Mouse (Mus musculus): ENCODE results near the gene Robo4. TPM values are rescaled to one million over a fixed set of nuclear protein-coding genes. Genes with fewer than 3 reads are reported as not detected.

Robo4 gene
- not detected in 2 replicates for polyA plus RNA-seq (2011; ENCODE audit: insufficient read length, low read depth, missing spikeins)

- H3K27ac ChIP-seq (ENCODE audit: insufficient read depth, low read length), result no peak within 1 kb of the TSS
- no peak within 1 kb of the TSS for H3K4me3 ChIP-seq (ENCODE audit: insufficient read depth, low read length)
- no peak for TF ChIP-seq CTCF (IDR thresholded peaks at IDR 0.05; ENCODE audit: borderline replicate concordance, insufficient read depth, low read length)
- TF ChIP-seq POLR2A (IDR thresholded peaks at IDR 0.05; ENCODE audit: low read depth, low read length), result no peak
Observed at GRCm38 (mm10) chr9:37401802-37402201, at the start of gene Robo4. TSS of gene Robo4 (plus strand) at chr9:37401897.

DNA sequence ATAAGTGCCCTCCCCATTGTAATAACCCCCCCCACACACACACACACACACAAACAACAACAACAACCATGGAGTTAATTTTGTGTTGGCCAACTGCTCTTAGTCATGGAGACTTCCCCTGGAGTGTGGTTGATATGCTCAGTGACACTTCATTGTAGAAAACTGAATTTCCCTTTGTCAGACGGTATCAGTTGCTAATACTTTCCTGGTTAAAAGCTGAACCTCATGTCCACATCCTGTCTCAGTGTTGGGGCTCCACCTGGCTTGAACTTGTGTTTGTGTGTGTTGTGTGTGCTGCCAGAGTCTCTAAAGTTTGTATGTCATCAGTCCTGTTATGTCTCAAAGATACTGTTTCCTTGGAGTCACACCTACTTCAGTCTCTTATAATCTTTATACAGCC is 47.2 kb upstream of the Robo4 start:
- H3K4me1 ChIP-seq (ENCODE audit: control insufficient read depth, insufficient read depth, low read length), result no peaks in the 10 kb centered on the region
- TF ChIP-seq POLR2A (IDR thresholded peaks at IDR 0.05; ENCODE audit: low read depth, low read length) (no peak), CTCF (IDR thresholded peaks at IDR 0.05; ENCODE audit: borderline replicate concordance, insufficient read depth, low read length) (no peak)
- H3K27ac ChIP-seq (ENCODE audit: insufficient read depth, low read length), result no peak overlapping the region
- H3K4me3 ChIP-seq (ENCODE audit: insufficient read depth, low read length), result no peak overlapping the region

More at GRCm38 (mm10) chr9:37401802-37402201, at the start of gene Robo4:
- H3K4me1 ChIP-seq (ENCODE audit: control insufficient read depth, insufficient read depth, low read length), result no peaks in the 10 kb centered on the region

DNA sequence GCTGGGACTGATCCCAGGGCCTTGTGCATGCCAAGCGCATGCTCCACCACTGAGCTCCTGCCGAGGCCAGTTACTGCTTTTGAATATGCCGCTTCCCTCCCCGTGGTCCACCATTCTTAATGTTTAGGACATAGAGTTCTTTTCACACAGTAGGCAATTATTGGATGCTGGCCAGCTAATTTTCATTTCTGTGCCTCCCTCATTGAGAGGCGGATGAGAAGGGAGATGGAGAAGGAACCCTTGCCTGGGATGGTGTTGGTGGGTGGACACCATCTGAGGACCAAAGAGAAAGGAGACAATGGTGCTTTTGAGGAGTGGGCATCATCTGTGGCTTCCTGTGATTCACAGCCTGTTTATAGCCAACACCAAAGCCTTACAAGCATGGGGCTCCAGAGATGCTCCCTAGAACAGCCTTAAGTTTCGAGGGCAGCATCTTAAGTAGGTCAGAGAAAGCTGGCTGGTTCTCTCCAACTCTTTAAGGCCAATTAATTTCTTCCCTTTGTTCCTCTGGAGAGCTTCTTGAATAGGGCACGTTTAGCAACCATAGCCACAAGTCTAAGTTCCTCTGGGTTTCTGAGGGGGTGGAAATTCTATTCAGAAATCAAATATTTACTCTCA is 42.9 kb upstream of the Robo4 start:
- Histone ChIP-seq H3K27ac (ENCODE audit: insufficient read depth, low read length) (no peak overlapping the region), H3K4me3 (ENCODE audit: insufficient read depth, low read length) (no peak overlapping the region), H3K4me1 (ENCODE audit: control insufficient read depth, insufficient read depth, low read length) (no peaks in the 10 kb centered on the region)
- no peak for TF ChIP-seq CTCF (IDR thresholded peaks at IDR 0.05; ENCODE audit: borderline replicate concordance, insufficient read depth, low read length)
- no peak for TF ChIP-seq POLR2A (IDR thresholded peaks at IDR 0.05; ENCODE audit: low read depth, low read length)

DNA sequence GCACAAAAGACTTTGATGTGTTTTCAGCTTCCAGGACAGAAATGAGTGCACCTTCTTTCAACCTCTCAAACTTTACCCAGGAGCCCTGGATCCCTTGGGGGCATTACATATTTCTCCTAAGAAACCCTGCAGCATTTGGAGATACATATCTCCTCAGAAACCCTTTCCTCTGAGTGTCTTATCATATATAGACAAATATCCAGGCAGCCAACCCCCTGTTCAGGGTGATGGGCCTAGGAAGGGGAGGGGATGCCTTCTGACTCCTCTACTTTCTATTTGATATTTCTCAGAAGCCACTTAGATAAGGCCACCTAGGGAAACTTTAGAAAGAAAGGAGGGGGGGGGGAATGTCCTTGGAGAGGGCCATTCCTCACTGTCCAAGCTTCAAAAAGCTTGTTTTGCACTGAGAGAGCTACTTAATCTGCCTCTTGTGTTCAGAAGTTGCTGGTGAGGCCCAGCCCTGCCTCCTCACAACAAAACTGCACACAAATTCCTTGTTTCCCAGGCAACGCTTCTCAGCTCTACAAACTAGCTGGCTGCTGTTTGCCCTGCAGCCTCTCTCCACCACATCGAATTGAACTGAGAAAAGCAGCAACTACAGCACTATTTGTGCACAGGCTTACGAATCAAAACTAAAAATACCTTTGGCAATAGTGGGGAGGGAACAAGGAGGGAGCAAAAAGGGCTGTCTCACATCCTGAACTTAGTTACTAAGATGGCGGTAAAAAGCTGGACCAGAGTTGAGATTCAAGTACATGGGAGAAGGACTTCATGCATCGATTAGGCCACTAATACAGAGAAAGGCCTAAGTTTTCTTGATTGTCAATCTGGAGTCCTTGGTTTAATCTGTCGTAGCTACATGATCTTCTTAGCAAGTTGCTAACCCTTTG is 42.1 kb upstream of the Robo4 start:
- TF ChIP-seq POLR2A (IDR thresholded peaks at IDR 0.05; ENCODE audit: low read depth, low read length), result no peak
- no peak for TF ChIP-seq CTCF (IDR thresholded peaks at IDR 0.05; ENCODE audit: borderline replicate concordance, insufficient read depth, low read length)
- Histone ChIP-seq H3K4me3 (ENCODE audit: insufficient read depth, low read length) (no peak overlapping the region), H3K4me1 (ENCODE audit: control insufficient read depth, insufficient read depth, low read length) (no peaks in the 10 kb centered on the region), H3K27ac (ENCODE audit: insufficient read depth, low read length) (no peak overlapping the region)

GRCm38 (mm10) chr9:37362084-37362483 is 39.6 kb upstream of the Robo4 start:
- TF ChIP-seq CTCF (IDR thresholded peaks at IDR 0.05; ENCODE audit: borderline replicate concordance, insufficient read depth, low read length) (no peak), POLR2A (IDR thresholded peaks at IDR 0.05; ENCODE audit: low read depth, low read length) (no peak)
- Histone ChIP-seq H3K4me3 (ENCODE audit: insufficient read depth, low read length) (no peak overlapping the region), H3K27ac (ENCODE audit: insufficient read depth, low read length) (no peak overlapping the region), H3K4me1 (ENCODE audit: control insufficient read depth, insufficient read depth, low read length) (peaks cover 2% of the 10 kb centered on the region; the same call in 1 of the 2 replicates)

DNA sequence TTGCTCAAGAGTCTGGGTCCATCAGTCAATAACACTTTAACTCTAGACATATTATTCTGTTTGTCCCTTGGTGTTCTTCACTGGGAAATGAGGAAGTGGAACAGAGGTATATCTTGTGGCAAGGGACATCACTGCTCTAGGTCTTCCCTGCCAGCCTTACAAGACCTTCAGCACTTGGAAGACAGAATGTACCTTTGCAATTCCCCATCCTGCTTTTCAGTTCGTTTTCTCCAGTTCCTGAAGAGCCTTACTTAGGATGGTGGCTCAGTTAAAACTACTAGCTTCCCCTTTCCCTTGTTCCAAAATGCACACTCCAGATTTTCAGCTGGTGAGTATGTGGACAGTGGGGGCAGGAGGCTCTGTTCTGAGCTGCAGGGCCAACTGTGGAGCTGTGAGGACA is 38.8 kb upstream of the Robo4 start:
- Histone ChIP-seq H3K4me1 (ENCODE audit: control insufficient read depth, insufficient read depth, low read length) (peaks cover 2% of the 10 kb centered on the region; the same call in 1 of the 2 replicates), H3K27ac (ENCODE audit: insufficient read depth, low read length) (no peak overlapping the region), H3K4me3 (ENCODE audit: insufficient read depth, low read length) (no peak overlapping the region)
- no peak for TF ChIP-seq POLR2A (IDR thresholded peaks at IDR 0.05; ENCODE audit: low read depth, low read length)
- no peak for TF ChIP-seq CTCF (IDR thresholded peaks at IDR 0.05; ENCODE audit: borderline replicate concordance, insufficient read depth, low read length)

DNA sequence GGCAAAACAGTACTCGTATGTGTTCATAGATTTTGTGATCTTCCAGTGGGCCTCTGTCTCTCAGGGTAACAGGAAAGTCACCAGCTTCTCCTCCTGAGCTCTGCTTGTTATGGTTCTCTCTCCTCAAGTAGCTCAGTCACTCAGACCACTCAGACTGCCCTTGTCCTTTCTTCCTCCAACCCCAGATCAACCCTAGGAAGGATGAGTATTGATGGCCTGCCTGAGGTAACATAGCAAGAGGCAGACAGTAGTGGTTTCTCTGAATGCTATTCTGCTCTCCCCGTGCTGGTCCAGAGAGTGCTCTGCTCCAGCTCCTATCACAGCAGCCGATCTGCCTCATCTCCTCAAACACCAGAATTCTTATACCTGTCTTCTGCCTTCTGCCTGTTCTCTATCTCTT is 38.1 kb upstream of the Robo4 start:
- TF ChIP-seq CTCF (IDR thresholded peaks at IDR 0.05; ENCODE audit: borderline replicate concordance, insufficient read depth, low read length) (no peak), POLR2A (IDR thresholded peaks at IDR 0.05; ENCODE audit: low read depth, low read length) (no peak)

GRCm38 (mm10) chr9:37364392-37364791 is 37.3 kb upstream of the Robo4 start:
- TF ChIP-seq CTCF (IDR thresholded peaks at IDR 0.05; ENCODE audit: borderline replicate concordance, insufficient read depth, low read length) (no peak), POLR2A (IDR thresholded peaks at IDR 0.05; ENCODE audit: low read depth, low read length) (no peak)
- Histone ChIP-seq H3K4me1 (ENCODE audit: control insufficient read depth, insufficient read depth, low read length) (peaks cover 2% of the 10 kb centered on the region; the same call in 1 of the 2 replicates), H3K27ac (ENCODE audit: insufficient read depth, low read length) (no peak overlapping the region), H3K4me3 (ENCODE audit: insufficient read depth, low read length) (no peak overlapping the region)

More for the DNA sequence above, 38.1 kb upstream of the Robo4 start:
- Histone ChIP-seq H3K4me3 (ENCODE audit: insufficient read depth, low read length) (no peak overlapping the region), H3K27ac (ENCODE audit: insufficient read depth, low read length) (no peak overlapping the region), H3K4me1 (ENCODE audit: control insufficient read depth, insufficient read depth, low read length) (peaks cover 2% of the 10 kb centered on the region; the same call in 1 of the 2 replicates)

DNA sequence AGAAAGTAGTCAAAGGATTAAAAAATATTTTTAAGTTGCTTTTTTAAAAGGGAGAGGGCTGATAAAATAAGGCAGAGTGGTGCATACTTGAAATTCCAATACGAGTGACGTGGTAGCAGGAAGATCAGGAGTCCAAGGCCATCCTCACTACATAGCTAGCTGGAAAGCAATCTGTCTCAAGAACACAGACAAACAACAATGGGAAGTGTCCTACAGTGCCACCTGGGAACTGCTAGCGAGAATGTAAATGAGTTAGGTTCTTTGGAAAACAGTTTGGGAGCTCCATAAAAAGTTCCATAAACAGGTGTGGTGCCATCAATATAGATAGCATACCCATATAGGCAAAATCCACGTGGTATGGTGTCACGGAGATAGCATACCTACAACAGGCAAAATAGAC is 36.0 kb upstream of the Robo4 start:
- no peak for TF ChIP-seq POLR2A (IDR thresholded peaks at IDR 0.05; ENCODE audit: low read depth, low read length)
- no peak for TF ChIP-seq CTCF (IDR thresholded peaks at IDR 0.05; ENCODE audit: borderline replicate concordance, insufficient read depth, low read length)
- Histone ChIP-seq H3K27ac (ENCODE audit: insufficient read depth, low read length) (no peak overlapping the region), H3K4me3 (ENCODE audit: insufficient read depth, low read length) (no peak overlapping the region), H3K4me1 (ENCODE audit: control insufficient read depth, insufficient read depth, low read length) (peaks cover 2% of the 10 kb centered on the region; the same call in 1 of the 2 replicates)
